15 mouse cellular contexts compared by ENCODE assay signal in genomic region chr6:127641077-127641801, GRCm38 (mm10).
DNase-seq lines count a peak whose midpoint lies in the region; ATAC-seq lines count a peak whose summit lies in the region.
"Had no signal": no experiment of that assay in that cellular context is flagged by ENCODE, and none has a peak within 500 bp of the region (broad histone marks: within the 10 kb centered on the region; RNA-seq: fewer than 3 reads in every experiment).

No protein-coding gene starts in this region.

- ATAC-seq in frontal cortex, adult (ENCODE audit: low TSS enrichment), result peak; percentile 75
- ATAC-seq: forebrain, embryonic 15.5 days had no signal

- DNase-seq in frontal cortex, postnatal 14 days (ENCODE audit: low spot score in 2 of 2), result no peak
- DNase-seq in lung, adult 18-20 months, result peak; percentile 42 to 55
- DNase-seq in lung, postnatal 25 days (ENCODE audit: low spot score), result no peak
- DNase-seq in urinary bladder, postnatal 36 days (ENCODE audit: low spot score in 2 of 2), result peak; percentile 4 to 17
- DNase-seq in urinary bladder, postnatal 10 days (ENCODE audit: low spot score), result no peak
- no peak for DNase-seq in ovary, postnatal 10 days (ENCODE audit: low spot score)
- no peak for DNase-seq in adrenal gland, postnatal 25 days
- DNase-seq: cerebellum, adult 8-10 months; gastrocnemius, postnatal 36 days; heart, postnatal 36 days; kidney, adult 2 months; kidney, postnatal 10 days; right cerebral cortex, adult 18-20 months had no signal

Comparison
In these comparisons a context has a peak if more than half of its experiments do, and no peak if none do; other contexts are left out.
1. DNase-seq: peak in lung, adult 18-20 months (2 of 2) and urinary bladder, postnatal 36 days (2 of 2); none in frontal cortex, postnatal 14 days (0 of 2), lung, postnatal 25 days (single experiment), urinary bladder, postnatal 10 days (single experiment), ovary, postnatal 10 days (single experiment) and adrenal gland, postnatal 25 days (single experiment).